Mouse (Mus musculus) embryonic facial prominence, embryonic 11.5 days (tissue): Measurements from ENCODE around the gene Irf2. TPM values are rescaled to one million over a fixed set of nuclear protein-coding genes. Genes with fewer than 3 reads are reported as not detected.

ENCODE experiments used
- ATAC-seq: fragments of 200-750 bp; cut with Nextera tagmentation; replicated peaks from 2 replicates; pipeline ENCODE4 v1.8.0; 2017; ENCODE audit warnings: low read depth; ENCODE audit not compliant: insufficient number of reproducible peaks, low FRiP score, low TSS enrichment
- DNase-seq: peaks from one replicate; pipeline ENCODE4 v3.0.0-alpha.2; 2015; ENCODE audit warnings: low spot score
- H3K27ac ChIP-seq: fragments of 300-500 bp; sonication (generic); replicated peaks from 2 replicates; pipeline ENCODE4 v1.5.1; 2014; ENCODE audit warnings: mild to moderate bottlenecking, low read depth, low read length, control low read depth
- H3K27me3 ChIP-seq: fragments of 300-500 bp; sonication (generic); 2 replicates; pipeline ENCODE4 v1.6.1; 2014; ENCODE audit warnings: mild to moderate bottlenecking, low read length, moderate library complexity, mixed read lengths; ENCODE audit not compliant: control insufficient read depth, insufficient read depth
- H3K36me3 ChIP-seq: fragments of 300-500 bp; sonication (generic); replicated peaks from 2 replicates; pipeline ENCODE4 v1.6.1; 2014; ENCODE audit warnings: low read depth, mild to moderate bottlenecking, low read length, moderate library complexity, mixed read lengths; ENCODE audit not compliant: control insufficient read depth, insufficient read depth
- H3K4me1 ChIP-seq: fragments of 300-500 bp; sonication (generic); 2 replicates; pipeline ENCODE4 v1.6.1; 2014; ENCODE audit warnings: low read length, mixed read lengths; ENCODE audit not compliant: control insufficient read depth, insufficient read depth
- H3K4me2 ChIP-seq: fragments of 300-500 bp; sonication (generic); 2 replicates; pipeline ENCODE4 v1.6.1; 2014; ENCODE audit warnings: low read depth, mild to moderate bottlenecking, control low read depth, low read length, moderate library complexity
- H3K4me3 ChIP-seq: fragments of 300-500 bp; sonication (generic); 2 replicates; pipeline ENCODE4 v1.5.1; 2014; ENCODE audit warnings: low read depth, low read length, control low read depth
- H3K9ac ChIP-seq: fragments of 300-500 bp; sonication (generic); replicated peaks from 2 replicates; pipeline ENCODE4 v1.6.1; 2014; ENCODE audit warnings: mild to moderate bottlenecking, control low read depth, low read length
- H3K9me3 ChIP-seq: fragments of 300-500 bp; sonication (generic); replicated peaks from 2 replicates; pipeline ENCODE4 v1.6.1; 2016; ENCODE audit warnings: mild to moderate bottlenecking, low read length, inconsistent platforms, mixed read lengths; ENCODE audit not compliant: control insufficient read depth
- WGBS: fragments of 180-500 bp; shearing (Covaris S2); extraction: QIAGEN DNeasy Blood & Tissue Kit; methylation state at CpG from one replicate; pipeline ENCODE4 v1.1.7; 2014; 5-methylcytosine and 5-hydroxymethylcytosine counted together
- polyA plus RNA-seq: library from polyadenylated mRNA; unstranded; fragments of >200 nt; fragmentation: Nextera tagmentation; extraction: Ambion mirVana; gene quantifications from 2 replicates; pipeline ENCODE4 v1.2.1, GENCODE M21; 2014

Irf2 gene
- polyA plus RNA-seq, 1 experiment from 2014 or later, result 13.7 TPM

- H3K36me3 ChIP-seq, result no peaks in the 10 kb centered on the region
- H3K27ac ChIP-seq, result no peak overlapping the region
- ATAC-seq (no peak), DNase-seq (no peak)
- H3K9me3 ChIP-seq, result no peaks in the 10 kb centered on the region
- H3K4me2 ChIP-seq, result no peak overlapping the region
- no peaks in the 10 kb centered on the region for H3K4me1 ChIP-seq
- no peak overlapping the region for H3K4me3 ChIP-seq
- H3K27me3 ChIP-seq, result no peaks in the 10 kb centered on the region
- no peak overlapping the region for H3K9ac ChIP-seq
- 94% methylated on average over 7 of the region's 7 CpGs for whole genome bisulfite sequencing
Observed at GRCm38 (mm10) chr8:46759562-46759961, 20.0 kb downstream of the Irf2 start.

- no peak overlapping the region for H3K9ac ChIP-seq
- no peaks in the 10 kb centered on the region for H3K9me3 ChIP-seq
- no peak overlapping the region for H3K27ac ChIP-seq
- no peaks in the 10 kb centered on the region for H3K27me3 ChIP-seq
- H3K36me3 ChIP-seq, result no peaks in the 10 kb centered on the region
- no peak overlapping the region for H3K4me2 ChIP-seq
- H3K4me3 ChIP-seq, result no peak overlapping the region
- ATAC-seq, result no peak
- H3K4me1 ChIP-seq, result no peaks in the 10 kb centered on the region
- WGBS, result 91% methylated on average over 7 of the region's 7 CpGs
- no peak for DNase-seq
Observed at GRCm38 (mm10) chr8:46760701-46761100, 21.2 kb downstream of the Irf2 start.

- 82% methylated on average over 6 of the region's 6 CpGs for WGBS
- H3K4me3 ChIP-seq, result no peak overlapping the region
- H3K27me3 ChIP-seq, result no peaks in the 10 kb centered on the region
- H3K4me2 ChIP-seq, result no peak overlapping the region
- no peaks in the 10 kb centered on the region for H3K9me3 ChIP-seq
- H3K36me3 ChIP-seq, result no peaks in the 10 kb centered on the region
- no peaks in the 10 kb centered on the region for H3K4me1 ChIP-seq
- H3K9ac ChIP-seq, result no peak overlapping the region
- H3K27ac ChIP-seq, result no peak overlapping the region
- ATAC-seq, result no peak
- no peak for DNase-seq
Observed at GRCm38 (mm10) chr8:46761454-46761853, 21.9 kb downstream of the Irf2 start.

GRCm38 (mm10) chr8:46769408-46770180 lies 30.1 kb downstream of the Irf2 start:
- DNase-seq (peak; percentile 38), ATAC-seq (0 out of 2 replicates have a peak, but pooled peaks have one; percentile 19)
- H3K9me3 ChIP-seq, result no peaks in the 10 kb centered on the region
- 48% methylated on average over 11 of the region's 11 CpGs for WGBS
- H3K27ac ChIP-seq, result peak overlapping the region; percentile 35; the same call in 1 of the 2 replicates
- no peak overlapping the region; the same call in 1 of the 2 replicates for H3K9ac ChIP-seq
- 0 out of 2 replicates have a peak, but pooled peaks cover 3% of the 10 kb centered on the region for H3K4me1 ChIP-seq
- no peaks in the 10 kb centered on the region for H3K27me3 ChIP-seq
- no peaks in the 10 kb centered on the region for H3K36me3 ChIP-seq
- H3K4me2 ChIP-seq, result no peak overlapping the region
- no peak overlapping the region for H3K4me3 ChIP-seq

GRCm38 (mm10) chr8:46770905-46771516 lies 31.5 kb downstream of the Irf2 start:
- H3K9ac ChIP-seq, result no peak overlapping the region
- DNase-seq (peak; percentile 16), ATAC-seq (no peak)
- H3K27ac ChIP-seq, result no peak overlapping the region
- H3K36me3 ChIP-seq, result no peaks in the 10 kb centered on the region
- no peak overlapping the region for H3K4me3 ChIP-seq
- H3K4me2 ChIP-seq, result no peak overlapping the region
- 0 out of 2 replicates have a peak, but pooled peaks cover 3% of the 10 kb centered on the region for H3K4me1 ChIP-seq
- H3K27me3 ChIP-seq, result no peaks in the 10 kb centered on the region
- no peaks in the 10 kb centered on the region for H3K9me3 ChIP-seq
- WGBS, result 68% methylated on average over 7 of the region's 7 CpGs

GRCm38 (mm10) chr8:46772801-46773200 lies 33.3 kb downstream of the Irf2 start:
- no peak overlapping the region for H3K4me2 ChIP-seq
- H3K36me3 ChIP-seq, result no peaks in the 10 kb centered on the region
- H3K9ac ChIP-seq, result no peak overlapping the region
- WGBS, result 91% methylated on average over 6 of the region's 6 CpGs
- no peak for ATAC-seq
- no peak for DNase-seq
- no peaks in the 10 kb centered on the region for H3K27me3 ChIP-seq
- H3K27ac ChIP-seq, result no peak overlapping the region
- H3K4me3 ChIP-seq, result no peak overlapping the region
- H3K9me3 ChIP-seq, result no peaks in the 10 kb centered on the region
- 0 out of 2 replicates have a peak, but pooled peaks cover 3% of the 10 kb centered on the region for H3K4me1 ChIP-seq

GRCm38 (mm10) chr8:46777760-46778460 lies 38.4 kb downstream of the Irf2 start:
- Histone ChIP-seq H3K36me3 (no peaks in the 10 kb centered on the region), H3K4me2 (no peak overlapping the region), H3K9me3 (no peaks in the 10 kb centered on the region), H3K27me3 (no peaks in the 10 kb centered on the region), H3K4me1 (no peaks in the 10 kb centered on the region), H3K27ac (no peak overlapping the region), H3K4me3 (no peak overlapping the region), H3K9ac (no peak overlapping the region)
- WGBS, result 94% methylated on average over 10 of the region's 10 CpGs
- DNase-seq (no peak), ATAC-seq (no peak)
